Mouse (Mus musculus): ENCODE measurements around the gene Hoxa5.

Hoxa5 gene

GRCm38 (mm10) chr6:52196811-52197210 lies 7.6 kb downstream of the Hoxa5 start:
- no peak for DNase-seq

DNA sequence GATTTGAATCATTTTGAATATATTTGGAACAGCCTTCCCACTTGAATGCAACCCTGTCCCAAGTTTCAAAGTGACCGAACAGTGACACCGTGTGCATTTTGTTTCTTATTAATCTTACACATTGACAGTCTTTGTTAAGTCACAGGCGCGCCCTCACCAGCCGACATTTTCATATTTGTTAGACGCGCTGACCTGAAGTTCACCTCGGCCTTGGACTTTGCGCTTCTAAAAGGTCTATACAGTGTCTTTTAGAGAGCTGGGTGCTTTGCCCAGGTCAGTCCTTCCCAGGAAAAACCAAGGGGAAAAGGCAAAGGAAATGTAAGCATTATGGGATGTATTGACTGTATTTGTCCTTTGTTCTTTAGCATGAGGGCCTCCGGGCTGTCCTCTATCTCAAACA lies 9.7 kb downstream of the Hoxa5 start:
- DNase-seq, result no peak

GRCm38 (mm10) chr6:52191860-52192550 lies 12.4 kb downstream of the Hoxa5 start:
- peak; percentile 92 for DNase-seq

DNA sequence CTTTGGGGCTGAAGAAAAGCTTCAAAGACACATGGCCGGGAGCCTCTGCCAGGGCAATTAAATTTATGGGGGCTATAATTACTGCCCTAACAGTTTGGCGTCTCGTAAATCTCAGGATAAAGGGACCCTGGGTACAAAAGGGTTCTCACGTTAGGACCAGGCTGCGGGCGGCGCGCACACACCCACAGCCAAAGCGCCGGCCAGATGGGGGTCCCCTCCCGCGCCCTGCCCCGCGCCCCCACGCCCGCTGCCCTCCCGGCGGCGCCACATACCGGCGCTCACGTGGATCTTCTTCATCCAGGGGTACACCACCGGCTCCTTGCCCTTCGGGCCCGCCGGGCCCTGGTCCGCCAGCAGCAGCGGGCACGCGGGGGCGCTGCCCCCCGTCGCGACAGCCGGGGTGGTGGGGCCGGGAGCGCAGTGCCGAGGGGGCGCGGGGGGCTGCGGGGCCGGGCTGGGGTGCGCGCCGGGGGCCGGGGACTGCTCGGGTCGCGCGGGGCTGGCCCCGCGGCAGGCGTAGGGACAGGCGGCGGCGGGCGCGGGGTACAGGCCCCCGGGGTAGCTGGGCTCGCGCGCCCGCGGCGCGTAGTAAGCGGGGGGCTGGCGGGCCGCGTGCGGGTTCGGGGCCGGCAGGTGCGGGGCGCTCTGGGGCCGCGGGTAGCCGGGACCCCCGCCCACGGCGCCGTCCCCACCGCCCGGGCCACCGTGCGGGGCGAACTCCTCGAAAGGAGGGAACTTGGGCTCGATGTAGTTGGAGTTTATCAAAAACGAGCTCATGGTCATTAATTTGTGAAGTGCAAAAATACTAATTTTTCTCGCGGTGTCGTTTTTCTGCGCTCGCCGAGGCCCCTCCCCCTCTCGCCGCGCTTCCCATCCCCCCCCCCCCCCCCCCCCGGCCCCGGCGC lies 13.2 kb downstream of the Hoxa5 start, which contains the start of gene Hoxa4:
TSS of gene Hoxa4 (minus strand) at position 848 of the 905 bp plus-strand sequence.
- no peak for DNase-seq

DNA sequence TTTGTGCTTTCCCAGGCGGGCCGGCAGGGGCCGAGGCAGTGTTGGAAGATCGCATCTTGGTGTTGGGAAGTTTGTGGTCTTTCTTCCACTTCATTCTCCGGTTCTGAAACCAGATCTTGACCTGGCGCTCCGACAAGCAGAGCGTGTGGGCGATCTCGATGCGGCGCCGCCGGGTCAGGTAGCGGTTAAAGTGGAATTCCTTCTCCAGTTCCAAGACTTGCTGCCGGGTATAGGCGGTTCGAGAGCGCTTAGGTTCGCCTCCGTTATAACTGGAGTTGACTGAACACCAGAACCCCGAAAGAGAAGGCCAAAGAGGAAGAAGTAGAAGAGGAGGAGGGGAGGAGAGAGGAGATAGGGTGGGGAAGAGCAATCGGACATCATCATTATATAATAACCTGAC lies 14.0 kb downstream of the Hoxa5 start:
- no peak for DNase-seq

DNA sequence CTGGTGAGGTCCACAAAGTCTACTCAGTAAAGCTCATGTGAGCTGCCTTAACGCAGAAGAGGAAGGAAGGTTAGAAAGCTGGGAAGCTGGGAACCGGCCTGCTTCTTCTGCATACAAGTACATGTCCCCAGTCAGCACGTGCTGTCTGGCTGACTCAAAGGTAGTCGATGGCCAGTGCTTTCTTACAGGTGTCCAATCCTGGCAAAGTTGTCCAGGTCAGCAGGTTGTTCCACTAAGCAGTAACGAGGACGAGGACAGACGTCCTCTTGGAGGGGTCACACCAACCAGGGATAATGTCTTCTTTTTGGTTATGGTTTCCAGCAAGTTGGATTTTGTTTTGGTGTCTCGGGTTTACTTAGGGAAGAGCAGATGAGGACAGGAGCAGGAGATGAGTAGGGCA lies 14.5 kb downstream of the Hoxa5 start:
- no peak for DNase-seq

- peak; percentile 73 for DNase-seq
These were observed 15.2 kb downstream of the Hoxa5 start for GRCm38 (mm10) chr6:52189172-52189591.

DNA sequence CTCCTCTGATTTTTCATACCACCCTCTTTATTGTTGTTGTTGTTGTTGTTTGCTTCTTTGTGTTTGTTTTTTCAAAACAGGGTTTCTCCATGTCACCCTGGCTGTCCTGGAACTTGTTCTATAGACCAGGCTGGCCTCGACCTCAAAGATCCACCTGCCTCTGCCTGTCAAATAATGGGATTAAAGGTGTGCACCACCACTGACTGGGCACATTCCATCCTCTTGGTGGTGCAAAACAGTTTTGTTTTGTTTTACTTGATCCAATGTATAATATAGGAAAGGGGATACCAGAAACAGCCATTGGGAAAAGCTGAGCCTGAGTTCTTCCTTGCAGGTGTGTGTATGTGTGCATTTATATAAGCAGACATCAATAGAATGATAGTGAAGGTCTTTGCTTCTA lies 17.9 kb downstream of the Hoxa5 start:
- no peak for DNase-seq

GRCm38 (mm10) chr6:52185834-52186233 lies 18.6 kb downstream of the Hoxa5 start:
- no peak for DNase-seq

DNA sequence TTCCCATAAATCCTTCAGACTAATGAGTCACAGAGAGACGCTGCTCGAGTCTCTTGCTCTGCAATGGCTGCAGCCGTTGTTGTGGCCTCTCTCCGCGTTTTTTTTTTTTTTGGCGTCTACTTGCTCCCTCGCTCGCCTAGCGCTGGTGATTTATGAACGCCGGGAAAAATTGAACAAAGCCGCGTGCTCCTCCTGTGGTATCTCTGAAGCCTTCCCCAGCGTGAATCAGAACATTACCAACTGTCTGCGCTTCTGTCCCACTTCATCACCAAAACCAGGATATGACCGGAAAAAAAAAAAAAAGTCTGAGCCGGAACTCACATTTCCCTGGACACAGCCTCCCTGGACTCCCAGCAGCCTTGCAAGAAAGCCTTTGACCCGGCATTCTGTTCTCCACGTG lies 19.2 kb downstream of the Hoxa5 start:
- DNase-seq, result peak; percentile 52

- DNase-seq, result no peak
These were observed 19.7 kb downstream of the Hoxa5 start for GRCm38 (mm10) chr6:52184668-52185067.

- no peak for DNase-seq
These were observed 20.9 kb downstream of the Hoxa5 start for GRCm38 (mm10) chr6:52183311-52184080.

GRCm38 (mm10) chr6:52182793-52183192 lies 21.6 kb downstream of the Hoxa5 start:
- no peak for DNase-seq

DNA sequence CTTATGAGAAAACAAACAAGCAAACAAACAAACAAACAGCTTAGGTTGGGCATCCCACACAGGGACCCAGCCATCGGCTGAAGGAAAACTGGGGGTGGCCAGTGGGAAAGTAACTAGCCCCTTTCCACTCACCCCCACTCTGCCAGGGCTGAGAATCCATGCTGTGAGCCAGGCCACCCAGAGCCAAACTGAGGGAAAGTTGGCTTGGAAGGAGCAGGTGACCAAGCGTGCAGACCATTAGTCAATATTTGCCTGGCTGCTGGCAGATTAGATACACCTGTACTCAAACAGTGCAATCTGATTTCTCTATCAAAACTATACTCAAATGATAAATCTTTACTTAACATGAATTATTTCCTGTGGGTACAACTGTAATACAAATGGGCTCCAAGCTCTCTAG lies 22.4 kb downstream of the Hoxa5 start:
- no peak for DNase-seq

DNA sequence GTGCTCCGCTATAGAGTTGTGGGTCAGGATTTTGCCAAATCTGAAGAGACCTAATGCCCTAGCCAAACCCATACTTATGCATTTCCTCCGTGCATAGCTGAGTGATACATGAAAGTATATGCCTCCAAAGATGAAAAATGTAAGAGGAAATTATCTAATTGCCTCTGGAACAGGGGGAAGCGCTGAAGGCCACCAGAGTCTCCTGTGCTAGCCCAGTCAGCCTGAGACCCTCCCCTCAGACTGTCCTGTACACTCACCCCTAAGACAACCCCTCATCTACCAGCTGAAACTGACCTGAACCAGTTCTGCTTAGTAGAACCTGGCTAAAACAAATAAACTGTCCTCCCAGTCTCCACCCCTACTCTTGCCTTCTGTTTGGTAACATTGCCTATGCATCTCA lies 23.7 kb downstream of the Hoxa5 start:
- no peak for DNase-seq

GRCm38 (mm10) chr6:52180213-52180710 lies 24.1 kb downstream of the Hoxa5 start:
- no peak for DNase-seq

GRCm38 (mm10) chr6:52179690-52180089 lies 24.7 kb downstream of the Hoxa5 start:
- DNase-seq, result no peak

DNA sequence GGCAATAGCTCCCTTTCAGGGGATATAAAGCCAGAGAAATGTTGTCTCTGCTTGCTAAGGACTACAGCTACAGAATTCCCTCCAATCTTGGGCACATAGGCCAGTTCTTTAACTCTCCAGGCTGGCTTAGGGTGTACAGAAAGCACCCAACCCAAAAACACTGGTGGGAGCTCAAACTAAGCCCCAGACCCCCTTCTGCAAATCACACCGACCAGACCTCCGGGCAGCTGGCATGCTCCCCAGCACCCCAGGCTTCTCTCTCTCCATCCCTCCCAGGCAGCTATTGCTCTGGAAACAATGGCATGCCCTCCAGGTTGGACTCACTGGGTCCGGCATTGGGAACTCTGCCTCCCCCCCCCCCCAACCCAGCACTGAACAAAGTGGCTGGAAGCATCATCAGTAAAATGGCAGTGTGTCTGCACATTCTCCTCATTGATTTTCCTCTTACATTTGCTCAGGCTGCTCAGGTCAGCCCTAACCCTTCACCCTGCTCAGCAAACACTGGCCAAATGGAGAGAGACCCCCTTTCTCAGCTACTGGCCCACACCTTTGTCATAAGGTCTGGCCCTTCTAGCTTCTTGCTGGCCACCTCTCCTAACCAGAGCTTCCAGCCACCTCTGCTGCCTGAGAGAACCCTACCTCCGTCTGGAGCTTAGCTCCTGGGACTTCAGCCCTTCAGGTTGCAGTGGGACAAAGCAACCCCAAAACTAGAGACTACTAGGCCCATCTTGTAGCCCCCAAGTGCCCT lies 25.3 kb downstream of the Hoxa5 start:
- DNase-seq, result no peak

- no peak for DNase-seq
These were observed 26.6 kb downstream of the Hoxa5 start for GRCm38 (mm10) chr6:52177806-52178205.

DNA sequence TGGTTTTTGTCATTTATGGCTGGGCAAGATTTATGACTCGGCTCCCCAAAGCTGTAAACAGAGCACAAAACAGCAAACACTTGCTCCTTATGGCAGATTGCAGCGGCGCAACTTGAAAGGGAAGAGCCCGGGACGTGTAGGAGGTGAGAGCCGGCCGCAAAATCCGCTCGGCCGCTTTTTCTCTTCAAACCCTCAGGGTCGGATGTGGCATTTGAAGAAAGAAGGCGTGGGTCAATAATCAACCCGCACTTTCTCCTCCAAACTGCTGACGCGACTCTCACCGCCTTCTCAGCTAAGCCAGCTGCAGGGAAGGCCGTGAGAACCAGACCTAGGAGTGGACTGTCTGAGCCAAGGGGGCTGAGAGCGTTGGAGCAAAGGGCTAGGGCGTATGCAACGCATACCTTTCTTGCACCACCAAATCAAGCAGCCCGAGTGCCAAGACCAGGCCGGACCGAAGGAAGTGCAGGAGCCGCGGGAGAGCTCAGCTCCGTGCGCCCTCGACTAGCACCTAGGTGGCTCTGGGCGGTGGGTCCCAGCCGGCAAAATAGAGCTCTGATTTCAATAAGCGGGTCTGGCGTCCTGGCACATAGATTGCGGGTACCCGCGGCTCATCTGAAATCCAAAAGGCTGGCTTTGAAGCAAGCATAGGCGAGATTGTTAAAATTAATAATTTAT lies 27.2 kb downstream of the Hoxa5 start, which contains the start of gene 5730596B20Rik:
TSS of gene 5730596B20Rik (plus strand) at position 438 of the 675 bp plus-strand sequence.
- no peak for DNase-seq

GRCm38 (mm10) chr6:52176391-52176790 lies 28.0 kb downstream of the Hoxa5 start:
- no peak for DNase-seq

GRCm38 (mm10) chr6:52175864-52176263 lies 28.5 kb downstream of the Hoxa5 start:
- peak; percentile 54 for DNase-seq
